In genomic region chr6:82483842-82484241, GRCm38 (mm10) we compare ENCODE assay signal across 9 mouse cellular contexts.
"Had no signal": no experiment of that assay in that cellular context is flagged by ENCODE, and none has a peak within 500 bp of the region (broad histone marks: within the 10 kb centered on the region; RNA-seq: fewer than 3 reads in every experiment).

No protein-coding gene starts in this region.

- DNase-seq: lung, adult 18-20 months; lung, embryonic 14.5 days; lung, postnatal 10 days; lung, postnatal 4 days; midbrain, embryonic 14.5 days; thymus, adult 18-20 months; thymus, postnatal 14 days; thymus, postnatal 36 days had no signal

- ATAC-seq: midbrain, embryonic 16.5 days had no signal
